Mouse (Mus musculus) layer of hippocampus, postnatal 25 days (tissue): ENCODE results near the gene Pkib. TPM values are rescaled to one million over a fixed set of nuclear protein-coding genes. Genes with fewer than 3 reads are reported as not detected.

Experiments used
- total RNA-seq, 2 experiments: library from RNA; stranded (reverse); gene quantifications; 2 replicates each; pipeline ENCODE4 v1.2.3; 2021

The Pkib gene
- total RNA-seq, 2 experiments from 2014 or later: 5.8 to 12.3 TPM

Other genes starting within 250 kb of the Pkib start
- 10 to 100 TPM; 31.9 to 33.5 TPM for gene Hsf2, start 145.6 kb upstream of the Pkib start, total RNA-seq
- gene Serinc1, start 99.5 kb upstream of the Pkib start, total RNA-seq: 1,000 to 10,000 TPM in 1 of 2 experiments, 100 to 1,000 TPM in 1; 916 to 1,016 TPM
- 100 to 1,000 TPM; 109 to 116 TPM for gene Fabp7, start 152.9 kb downstream of the Pkib start, total RNA-seq
- 10 to 100 TPM; 31.1 to 32.4 TPM for gene Smpdl3a, start 162.4 kb downstream of the Pkib start, total RNA-seq